Mouse (Mus musculus): ENCODE data around the gene Ncapg2. TPM values are rescaled to one million over a fixed set of nuclear protein-coding genes. Genes with fewer than 3 reads are reported as not detected.

The Ncapg2 gene
- polyA plus RNA-seq, 1 experiment from 2014 or later = 57.7 TPM

DNA sequence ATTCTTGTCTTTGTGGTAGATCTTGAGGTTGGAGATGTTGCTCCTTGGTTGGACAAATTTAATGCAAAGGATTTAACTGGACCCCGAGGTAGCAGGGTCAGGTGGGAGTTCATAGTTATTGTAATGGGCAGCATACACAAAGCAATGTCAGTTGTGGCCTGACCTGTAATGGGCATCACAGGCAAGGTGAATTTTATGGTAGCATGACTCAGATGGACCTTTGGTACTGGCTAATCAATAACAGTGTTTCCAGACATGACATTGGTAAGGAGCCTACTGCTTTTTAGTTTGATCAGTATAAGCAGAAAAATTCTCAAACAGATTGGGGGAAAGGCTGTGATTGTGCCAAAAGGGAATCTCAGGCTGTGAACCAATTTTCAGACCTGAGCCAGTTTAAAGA, 18.4 kb upstream of the Ncapg2 start:
- 73% methylated on average over 1 of the region's 1 CpGs for WGBS
- no peak for DNase-seq
- no peak overlapping the region for H3K4me3 ChIP-seq (ENCODE audit: low read depth, low read length)
- no peaks in the 10 kb centered on the region for H3K36me3 ChIP-seq (ENCODE audit: insufficient read depth)
- H3K27ac ChIP-seq (ENCODE audit: low read depth) = no peak overlapping the region
- no peaks in the 10 kb centered on the region for H3K4me1 ChIP-seq (ENCODE audit: insufficient read depth)
- TF ChIP-seq CTCF (IDR thresholded peaks at IDR 0.05; ENCODE audit: low read depth) = no peak
- no peak overlapping the region for H3K9ac ChIP-seq
- no peaks in the 10 kb centered on the region for H3K27me3 ChIP-seq (ENCODE audit: insufficient read depth, low read length)
- no peak overlapping the region for H3K4me2 ChIP-seq
- no peak for ATAC-seq (ENCODE audit: insufficient read depth)
- H3K9me3 ChIP-seq (ENCODE audit: low read depth, low read length) = no peaks in the 10 kb centered on the region

- ATAC-seq (ENCODE audit: insufficient read depth) (no peak), DNase-seq (no peak)
- no peaks in the 10 kb centered on the region for H3K9me3 ChIP-seq (ENCODE audit: low read depth, low read length)
- no peaks in the 10 kb centered on the region for H3K27me3 ChIP-seq (ENCODE audit: insufficient read depth, low read length)
- no peak overlapping the region for H3K27ac ChIP-seq (ENCODE audit: low read depth)
- 33% methylated on average over 1 of the region's 1 CpGs for WGBS
- H3K4me1 ChIP-seq (ENCODE audit: insufficient read depth) = no peaks in the 10 kb centered on the region
- no peaks in the 10 kb centered on the region for H3K36me3 ChIP-seq (ENCODE audit: insufficient read depth)
- no peak overlapping the region for H3K4me3 ChIP-seq (ENCODE audit: low read depth, low read length)
- TF ChIP-seq CTCF (IDR thresholded peaks at IDR 0.05; ENCODE audit: low read depth) = no peak
- no peak overlapping the region for H3K9ac ChIP-seq
- no peak overlapping the region for H3K4me2 ChIP-seq
Observed at GRCm38 (mm10) chr12:116389868-116390267, 15.3 kb upstream of the Ncapg2 start.

- WGBS = 70% methylated on average over 2 of the region's 2 CpGs
- DNase-seq = no peak
- no peak for TF ChIP-seq CTCF (IDR thresholded peaks at IDR 0.05; ENCODE audit: low read depth)
- H3K27ac ChIP-seq (ENCODE audit: low read depth) = no peak overlapping the region
- no peaks in the 10 kb centered on the region for H3K4me1 ChIP-seq (ENCODE audit: insufficient read depth)
- ATAC-seq (ENCODE audit: insufficient read depth) = no peak
- no peaks in the 10 kb centered on the region for H3K9me3 ChIP-seq (ENCODE audit: low read depth, low read length)
- no peak overlapping the region for H3K4me3 ChIP-seq (ENCODE audit: low read depth, low read length)
- H3K9ac ChIP-seq = no peak overlapping the region
- no peak overlapping the region for H3K4me2 ChIP-seq
- H3K27me3 ChIP-seq (ENCODE audit: insufficient read depth, low read length) = no peaks in the 10 kb centered on the region
- no peaks in the 10 kb centered on the region for H3K36me3 ChIP-seq (ENCODE audit: insufficient read depth)
Observed at GRCm38 (mm10) chr12:116394327-116394726, 10.9 kb upstream of the Ncapg2 start.

DNA sequence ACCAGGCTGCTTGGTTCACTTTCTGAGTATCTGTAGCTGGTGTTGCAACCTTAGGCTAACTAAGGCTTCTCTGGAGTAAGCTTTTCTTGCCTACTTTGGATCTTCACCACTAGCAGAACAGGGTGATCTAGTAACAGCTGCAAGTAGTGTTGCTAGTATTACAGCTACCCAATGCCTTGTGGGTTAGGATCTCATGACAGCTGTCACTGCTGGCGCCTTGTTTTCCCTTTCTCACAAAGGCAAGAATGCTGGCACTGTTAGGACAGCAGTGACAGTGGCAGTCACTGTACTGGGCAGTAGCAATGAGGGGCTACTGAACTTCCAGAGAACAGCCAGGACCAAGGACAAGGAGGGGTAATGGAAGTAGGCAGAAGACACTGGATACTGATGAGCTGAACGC, 9.9 kb upstream of the Ncapg2 start:
- H3K4me3 ChIP-seq (ENCODE audit: low read depth, low read length) = no peak overlapping the region
- no peaks in the 10 kb centered on the region for H3K4me1 ChIP-seq (ENCODE audit: insufficient read depth)
- no peak overlapping the region for H3K9ac ChIP-seq
- H3K36me3 ChIP-seq (ENCODE audit: insufficient read depth) = no peaks in the 10 kb centered on the region
- H3K27me3 ChIP-seq (ENCODE audit: insufficient read depth, low read length) = no peaks in the 10 kb centered on the region
- DNase-seq = no peak
- H3K27ac ChIP-seq (ENCODE audit: low read depth) = no peak overlapping the region
- 89% methylated on average over 2 of the region's 2 CpGs for WGBS
- no peak for TF ChIP-seq CTCF (IDR thresholded peaks at IDR 0.05; ENCODE audit: low read depth)
- ATAC-seq (ENCODE audit: insufficient read depth) = no peak
- H3K9me3 ChIP-seq (ENCODE audit: low read depth, low read length) = no peaks in the 10 kb centered on the region
- H3K4me2 ChIP-seq = no peak overlapping the region

- ATAC-seq (ENCODE audit: insufficient read depth) = no peak
- 80% methylated on average over 2 of the region's 2 CpGs for WGBS
- DNase-seq = no peak
- H3K9me3 ChIP-seq (ENCODE audit: low read depth, low read length) = no peaks in the 10 kb centered on the region
- H3K27me3 ChIP-seq (ENCODE audit: insufficient read depth, low read length) = no peaks in the 10 kb centered on the region
- no peaks in the 10 kb centered on the region for H3K36me3 ChIP-seq (ENCODE audit: insufficient read depth)
- TF ChIP-seq CTCF (IDR thresholded peaks at IDR 0.05; ENCODE audit: low read depth) = no peak
- no peak overlapping the region for H3K4me2 ChIP-seq
- H3K27ac ChIP-seq (ENCODE audit: low read depth) = no peak overlapping the region
- H3K4me1 ChIP-seq (ENCODE audit: insufficient read depth) = no peaks in the 10 kb centered on the region
- H3K9ac ChIP-seq = no peak overlapping the region
- H3K4me3 ChIP-seq (ENCODE audit: low read depth, low read length) = no peak overlapping the region
Observed at GRCm38 (mm10) chr12:116396072-116396695, 9.0 kb upstream of the Ncapg2 start.

DNA sequence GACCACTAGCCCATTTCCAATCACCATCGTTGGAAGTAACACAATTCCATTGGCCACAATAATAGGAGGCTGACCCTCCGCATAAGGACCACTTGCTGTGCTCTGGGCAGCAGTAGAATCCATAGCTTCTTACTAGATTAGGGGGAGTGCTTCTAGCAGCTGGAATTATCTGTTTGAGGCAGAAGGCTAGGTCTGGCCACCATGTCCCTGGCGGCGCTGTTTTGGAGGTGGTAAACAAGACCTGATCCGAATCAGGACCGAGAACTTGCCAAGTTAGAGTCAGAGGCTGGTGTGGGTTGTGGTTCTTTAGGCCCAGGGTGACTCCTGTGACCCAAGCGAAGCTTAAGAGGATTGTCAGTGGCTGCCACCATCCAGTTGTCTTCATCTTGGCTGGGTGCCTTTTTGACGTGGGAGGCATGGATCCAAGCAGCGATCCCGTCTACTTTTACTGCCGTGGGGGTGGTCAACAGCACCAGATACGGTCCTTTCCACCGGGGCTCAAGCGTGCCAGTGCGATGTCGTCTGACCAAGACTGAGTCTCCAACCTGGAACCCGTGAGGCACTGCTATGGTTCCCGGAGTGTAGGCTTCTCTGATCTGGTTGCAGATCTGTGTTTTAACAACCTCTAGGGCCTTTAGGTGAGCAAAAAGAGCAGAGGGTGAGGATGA, 1.1 kb upstream of the Ncapg2 start:
- Histone ChIP-seq H3K27me3 (ENCODE audit: insufficient read depth, low read length) (no peaks in the 10 kb centered on the region), H3K36me3 (ENCODE audit: insufficient read depth) (peaks cover 16% of the 10 kb centered on the region; the same call in 1 of the 2 replicates), H3K27ac (ENCODE audit: low read depth) (no peak overlapping the region), H3K9me3 (ENCODE audit: low read depth, low read length) (peaks cover 29% of the 10 kb centered on the region; the same call in 1 of the 2 replicates), H3K4me1 (ENCODE audit: insufficient read depth) (no peaks in the 10 kb centered on the region), H3K4me2 (peak overlapping the region; percentile 73), H3K9ac (peak overlapping the region; percentile 43; the same call in 1 of the 2 replicates), H3K4me3 (ENCODE audit: low read depth, low read length) (peak overlapping the region; percentile 81)
- no peak for ATAC-seq (ENCODE audit: insufficient read depth)
- no peak for DNase-seq
- WGBS = 95% methylated on average over 18 of the region's 18 CpGs
- TF ChIP-seq CTCF (IDR thresholded peaks at IDR 0.05; ENCODE audit: low read depth) = no peak

GRCm38 (mm10) chr12:116405836-116406155, 594 bp downstream of the Ncapg2 start:
- H3K27me3 ChIP-seq (ENCODE audit: insufficient read depth, low read length) = no peaks in the 10 kb centered on the region
- H3K4me3 ChIP-seq (ENCODE audit: low read depth, low read length) = peak overlapping the region; percentile 81
- H3K4me1 ChIP-seq (ENCODE audit: insufficient read depth) = no peaks in the 10 kb centered on the region
- WGBS = 8% methylated on average over 8 of the region's 8 CpGs
- H3K9ac ChIP-seq = peak overlapping the region; percentile 93
- ATAC-seq (ENCODE audit: insufficient read depth) (no peak), DNase-seq (peak; percentile 40)
- peaks cover 32% of the 10 kb centered on the region; the same call in 1 of the 2 replicates for H3K36me3 ChIP-seq (ENCODE audit: insufficient read depth)
- H3K4me2 ChIP-seq = peak overlapping the region; percentile 73
- TF ChIP-seq CTCF (IDR thresholded peaks at IDR 0.05; ENCODE audit: low read depth) = no peak
- H3K27ac ChIP-seq (ENCODE audit: low read depth) = peak overlapping the region; percentile 75
- peaks cover 29% of the 10 kb centered on the region; the same call in 1 of the 2 replicates for H3K9me3 ChIP-seq (ENCODE audit: low read depth, low read length)

All from lung, embryonic 14.5 days (tissue).